Mouse (Mus musculus) hindbrain, embryonic 10.5 days (tissue): ENCODE measurements around the gene Ntm. TPM values are rescaled to one million over a fixed set of nuclear protein-coding genes. Genes with fewer than 3 reads are reported as not detected.

Experiments
- DNase-seq: peaks from one replicate; pipeline ENCODE4 v3.0.0-alpha.2; 2017; ENCODE audit warnings: low spot score
- H3K27ac ChIP-seq: fragments of 300-500 bp; sonication (generic); 2 replicates; pipeline ENCODE4 v1.5.1; 2016; ENCODE audit warnings: mild to moderate bottlenecking, moderate library complexity
- H3K27me3 ChIP-seq: fragments of 300-500 bp; sonication (generic); 2 replicates; pipeline ENCODE4 v1.6.1; 2016; ENCODE audit warnings: mild to moderate bottlenecking; ENCODE audit not compliant: poor library complexity, insufficient read depth, severe bottlenecking
- H3K36me3 ChIP-seq: fragments of 300-500 bp; sonication (generic); 2 replicates; pipeline ENCODE4 v1.6.1; 2016; ENCODE audit warnings: mild to moderate bottlenecking, moderate library complexity
- H3K4me1 ChIP-seq: fragments of 300-500 bp; sonication (generic); replicated peaks from 2 replicates; pipeline ENCODE4 v1.6.1; 2016; ENCODE audit warnings: mild to moderate bottlenecking
- H3K4me3 ChIP-seq: fragments of 300-500 bp; sonication (generic); 2 replicates; pipeline ENCODE4 v1.5.1; 2016; ENCODE audit warnings: mild to moderate bottlenecking, moderate library complexity
- H3K9me3 ChIP-seq: fragments of 300-500 bp; sonication (generic); 2 replicates; pipeline ENCODE4 v1.6.1; 2016; ENCODE audit warnings: mild to moderate bottlenecking, moderate library complexity
- whole genome bisulfite sequencing: fragments of 180-500 bp; shearing (Covaris S2); methylation state at CpG from one replicate; pipeline ENCODE4 v1.1.7; 2016; 5-methylcytosine and 5-hydroxymethylcytosine counted together
- polyA plus RNA-seq: library from polyadenylated mRNA; unstranded; fragments of >200 nt; fragmentation: Nextera tagmentation; extraction: Ambion mirVana; gene quantifications from 2 replicates; pipeline ENCODE4 v1.2.1, GENCODE M21; 2016

Gene Ntm
- polyA plus RNA-seq, 1 experiment from 2014 or later, result 12.1 TPM

GRCm38 (mm10) chr9:29088657-29089056 lies 874.3 kb downstream of the Ntm start:
- DNase-seq, result peak; percentile 16
- Histone ChIP-seq H3K4me3 (no peak overlapping the region), H3K4me1 (peaks cover 5% of the 10 kb centered on the region; the same call in 1 of the 2 replicates), H3K9me3 (no peaks in the 10 kb centered on the region), H3K36me3 (no peaks in the 10 kb centered on the region), H3K27me3 (no peaks in the 10 kb centered on the region), H3K27ac (no peak overlapping the region)
- 61% methylated on average over 5 of the region's 5 CpGs for WGBS

- no peaks in the 10 kb centered on the region for H3K9me3 ChIP-seq
- no peaks in the 10 kb centered on the region for H3K27me3 ChIP-seq
- WGBS, result 76% methylated on average over 4 of the region's 4 CpGs
- no peaks in the 10 kb centered on the region for H3K36me3 ChIP-seq
- H3K4me3 ChIP-seq, result no peak overlapping the region
- DNase-seq, result no peak
- H3K4me1 ChIP-seq, result peaks cover 5% of the 10 kb centered on the region; the same call in 1 of the 2 replicates
- H3K27ac ChIP-seq, result no peak overlapping the region
Measured at GRCm38 (mm10) chr9:29087656-29088055, 875.3 kb downstream of the Ntm start.

GRCm38 (mm10) chr9:29087171-29087570 lies 875.8 kb downstream of the Ntm start:
- Histone ChIP-seq H3K36me3 (no peaks in the 10 kb centered on the region), H3K9me3 (no peaks in the 10 kb centered on the region), H3K27ac (no peak overlapping the region), H3K4me1 (peaks cover under 1% of the 10 kb centered on the region; the same call in 1 of the 2 replicates), H3K4me3 (no peak overlapping the region), H3K27me3 (no peaks in the 10 kb centered on the region)
- DNase-seq, result no peak

GRCm38 (mm10) chr9:29075924-29076577 lies 886.9 kb downstream of the Ntm start:
- no peak overlapping the region for H3K4me3 ChIP-seq
- H3K9me3 ChIP-seq, result no peaks in the 10 kb centered on the region
- no peak for DNase-seq
- peaks cover 8% of the 10 kb centered on the region; the same call in 1 of the 2 replicates for H3K4me1 ChIP-seq
- H3K27ac ChIP-seq, result no peak overlapping the region
- no peaks in the 10 kb centered on the region for H3K27me3 ChIP-seq
- H3K36me3 ChIP-seq, result no peaks in the 10 kb centered on the region
- 86% methylated on average over 5 of the region's 5 CpGs for WGBS

- no peaks in the 10 kb centered on the region for H3K27me3 ChIP-seq
- no peak overlapping the region for H3K27ac ChIP-seq
- no peaks in the 10 kb centered on the region for H3K9me3 ChIP-seq
- 92% methylated on average over 2 of the region's 2 CpGs for WGBS
- DNase-seq, result no peak
- H3K4me3 ChIP-seq, result no peak overlapping the region
- peaks cover 10% of the 10 kb centered on the region; the same call in 1 of the 2 replicates for H3K4me1 ChIP-seq
- no peaks in the 10 kb centered on the region for H3K36me3 ChIP-seq
Measured at GRCm38 (mm10) chr9:29075243-29075642, 887.7 kb downstream of the Ntm start.

- Histone ChIP-seq H3K4me3 (no peak overlapping the region), H3K27ac (no peak overlapping the region), H3K9me3 (no peaks in the 10 kb centered on the region), H3K4me1 (peaks cover 10% of the 10 kb centered on the region; the same call in 1 of the 2 replicates), H3K36me3 (no peaks in the 10 kb centered on the region), H3K27me3 (no peaks in the 10 kb centered on the region)
- 51% methylated on average over 2 of the region's 2 CpGs for whole genome bisulfite sequencing
- no peak for DNase-seq
Measured at GRCm38 (mm10) chr9:29074494-29074893, 888.4 kb downstream of the Ntm start.

GRCm38 (mm10) chr9:29071997-29072396 lies 890.9 kb downstream of the Ntm start:
- 71% methylated on average over 1 of the region's 1 CpGs for WGBS
- Histone ChIP-seq H3K36me3 (no peaks in the 10 kb centered on the region), H3K4me3 (no peak overlapping the region), H3K27me3 (no peaks in the 10 kb centered on the region), H3K4me1 (peaks cover 10% of the 10 kb centered on the region; the same call in 1 of the 2 replicates), H3K9me3 (no peaks in the 10 kb centered on the region), H3K27ac (no peak overlapping the region)
- no peak for DNase-seq

- Histone ChIP-seq H3K36me3 (no peaks in the 10 kb centered on the region), H3K4me1 (0 out of 2 replicates have a peak, but pooled peaks cover 5% of the 10 kb centered on the region), H3K9me3 (no peaks in the 10 kb centered on the region), H3K27me3 (no peaks in the 10 kb centered on the region), H3K4me3 (no peak overlapping the region), H3K27ac (no peak overlapping the region)
- no peak for DNase-seq
- 72% methylated on average over 5 of the region's 5 CpGs for WGBS
Measured at GRCm38 (mm10) chr9:29067572-29067971, 895.4 kb downstream of the Ntm start.

GRCm38 (mm10) chr9:29060293-29060692 lies 902.6 kb downstream of the Ntm start:
- WGBS, result 66% methylated on average over 6 of the region's 6 CpGs
- no peak for DNase-seq
- Histone ChIP-seq H3K36me3 (no peaks in the 10 kb centered on the region), H3K27ac (no peak overlapping the region), H3K27me3 (no peaks in the 10 kb centered on the region), H3K9me3 (no peaks in the 10 kb centered on the region), H3K4me1 (0 out of 2 replicates have a peak, but pooled peaks cover 16% of the 10 kb centered on the region), H3K4me3 (no peak overlapping the region)

- Histone ChIP-seq H3K27ac (no peak overlapping the region), H3K9me3 (no peaks in the 10 kb centered on the region)
Measured at GRCm38 (mm10) chr9:29058811-29059210, 904.1 kb downstream of the Ntm start.

GRCm38 (mm10) chr9:29055637-29056036 lies 907.3 kb downstream of the Ntm start:
- Histone ChIP-seq H3K4me3 (no peak overlapping the region), H3K27me3 (no peaks in the 10 kb centered on the region), H3K4me1 (0 out of 2 replicates have a peak, but pooled peaks cover 12% of the 10 kb centered on the region), H3K9me3 (no peaks in the 10 kb centered on the region), H3K27ac (no peak overlapping the region), H3K36me3 (no peaks in the 10 kb centered on the region)
- WGBS, result 92% methylated on average over 2 of the region's 2 CpGs
- no peak for DNase-seq

More at GRCm38 (mm10) chr9:29058811-29059210, 904.1 kb downstream of the Ntm start:
- no peaks in the 10 kb centered on the region for H3K36me3 ChIP-seq
- no peak overlapping the region for H3K4me3 ChIP-seq
- H3K27me3 ChIP-seq, result no peaks in the 10 kb centered on the region
- H3K4me1 ChIP-seq, result 0 out of 2 replicates have a peak, but pooled peaks cover 16% of the 10 kb centered on the region
- no peak for DNase-seq
- WGBS, result 65% methylated on average over 8 of the region's 8 CpGs

GRCm38 (mm10) chr9:29036466-29036865 lies 926.5 kb downstream of the Ntm start:
- Histone ChIP-seq H3K9me3 (no peaks in the 10 kb centered on the region), H3K27me3 (no peaks in the 10 kb centered on the region; the same call in 1 of the 2 replicates), H3K4me1 (peaks cover 9% of the 10 kb centered on the region), H3K36me3 (no peaks in the 10 kb centered on the region), H3K4me3 (no peak overlapping the region), H3K27ac (no peak overlapping the region)
- DNase-seq, result no peak
- 54% methylated on average over 3 of the region's 3 CpGs for WGBS

GRCm38 (mm10) chr9:29036058-29036457 lies 926.9 kb downstream of the Ntm start:
- H3K9me3 ChIP-seq, result no peaks in the 10 kb centered on the region
- no peak for DNase-seq
- H3K4me3 ChIP-seq, result no peak overlapping the region
- no peak overlapping the region for H3K27ac ChIP-seq
- no peaks in the 10 kb centered on the region; the same call in 1 of the 2 replicates for H3K27me3 ChIP-seq
- H3K4me1 ChIP-seq, result peaks cover 9% of the 10 kb centered on the region
- H3K36me3 ChIP-seq, result no peaks in the 10 kb centered on the region
- WGBS, result 31% methylated on average over 4 of the region's 4 CpGs
